Mouse (Mus musculus) left cerebral cortex, adult 11 months (tissue): Measurements from ENCODE around the gene Serpina1d.
"Not testable (repeated sequence)": the region's sequence is repeated elsewhere in the genome, so short reads cannot be mapped to it uniquely, and the experiment has no call there.

Source experiments
- DNase-seq: peaks from one replicate; pipeline ENCODE4 v3.0.0; 2022; ENCODE audit warnings: low spot score

Gene Serpina1d

DNA sequence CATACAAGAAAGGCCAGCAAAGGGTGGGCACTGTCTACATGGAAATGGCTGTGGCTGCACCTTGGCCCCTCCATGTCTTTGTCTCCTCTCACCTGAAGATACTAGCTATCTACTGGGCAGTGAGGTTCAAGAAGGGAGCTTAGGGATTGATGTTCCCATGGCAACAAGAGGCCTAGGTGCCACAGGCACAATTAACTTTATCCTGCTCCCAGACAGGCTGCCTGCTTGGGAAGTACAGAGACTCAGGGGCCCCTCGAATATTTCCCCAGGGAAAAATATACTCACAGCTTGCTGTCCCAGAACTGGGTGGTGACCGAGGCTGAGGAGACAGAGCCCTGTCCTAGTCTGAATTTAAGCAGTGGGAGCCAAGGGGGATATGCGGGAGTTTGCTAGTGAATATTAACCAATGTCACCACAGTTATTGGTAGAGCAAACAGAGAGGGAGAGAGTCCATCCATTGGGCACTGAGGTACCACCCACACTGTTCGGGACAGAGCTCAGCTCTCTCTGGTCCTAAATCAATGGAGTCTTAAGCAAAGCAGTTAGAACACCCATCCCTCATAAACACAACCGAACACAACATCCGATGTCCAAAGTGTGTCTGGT, at the start of gene Serpina1d:
Gene Serpina1d (minus strand): TSS at position 347 of the 606 bp plus-strand sequence.
- not testable (repeated sequence) for DNase-seq

DNA sequence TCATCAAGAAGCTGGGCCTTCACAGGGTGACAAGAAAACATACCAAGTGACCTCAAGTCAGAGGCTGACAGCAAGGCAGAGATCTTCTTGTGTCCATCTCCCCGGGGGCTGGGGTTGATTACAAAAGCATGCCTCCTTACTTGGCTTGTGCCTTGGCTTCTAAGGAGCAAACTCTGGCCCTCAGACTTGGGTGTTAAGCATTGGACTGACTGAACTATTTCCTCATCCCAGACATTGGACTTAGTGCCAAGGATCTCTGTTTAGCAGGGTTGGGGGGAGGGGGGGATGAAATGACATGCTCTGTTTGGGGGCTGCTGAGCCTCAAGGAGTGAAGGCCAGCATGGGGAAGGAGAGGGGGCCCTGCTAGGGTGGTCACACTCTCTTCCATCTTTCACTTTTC, 2.8 kb downstream of the Serpina1d start:
- not testable (repeated sequence) for DNase-seq

DNA sequence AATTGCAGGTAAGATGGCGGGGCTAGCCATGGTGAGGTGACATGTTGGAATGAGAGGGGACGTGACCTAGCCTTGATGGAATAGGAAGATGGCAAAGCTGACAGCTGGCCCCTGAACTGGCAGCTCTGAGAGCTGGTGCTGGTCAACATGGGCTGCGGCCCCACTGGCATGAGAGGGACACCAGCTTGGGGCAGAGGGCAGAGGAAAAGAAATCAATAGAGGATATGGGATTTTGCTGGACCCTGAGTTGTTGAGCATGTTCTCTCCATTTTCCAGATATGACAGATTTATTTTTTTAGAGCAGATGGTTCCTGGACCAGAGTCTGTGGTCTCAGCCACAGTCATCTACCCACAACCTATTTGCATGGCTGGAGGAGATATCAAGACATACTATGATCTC, 10.3 kb downstream of the Serpina1d start:
- DNase-seq = not testable (repeated sequence)

DNA sequence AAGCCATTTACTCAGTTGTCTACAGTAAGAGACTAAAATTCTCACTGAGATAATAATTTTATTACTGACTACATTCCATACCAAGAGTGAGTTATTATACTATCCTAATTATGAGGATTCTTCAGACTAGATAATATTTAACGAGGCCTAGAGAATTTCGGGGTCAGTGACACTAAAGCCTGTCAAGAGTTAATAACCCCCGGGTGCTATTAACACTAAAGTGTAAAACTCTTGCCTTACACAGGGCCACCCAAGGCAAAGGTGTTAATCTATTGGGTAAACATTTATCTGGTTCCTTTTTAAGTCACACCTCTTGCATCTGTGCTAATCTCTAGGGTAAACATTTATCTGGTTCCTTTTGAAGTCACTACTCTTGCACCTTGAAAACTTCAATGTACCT, 13.1 kb downstream of the Serpina1d start:
- DNase-seq = not testable (repeated sequence)

DNA sequence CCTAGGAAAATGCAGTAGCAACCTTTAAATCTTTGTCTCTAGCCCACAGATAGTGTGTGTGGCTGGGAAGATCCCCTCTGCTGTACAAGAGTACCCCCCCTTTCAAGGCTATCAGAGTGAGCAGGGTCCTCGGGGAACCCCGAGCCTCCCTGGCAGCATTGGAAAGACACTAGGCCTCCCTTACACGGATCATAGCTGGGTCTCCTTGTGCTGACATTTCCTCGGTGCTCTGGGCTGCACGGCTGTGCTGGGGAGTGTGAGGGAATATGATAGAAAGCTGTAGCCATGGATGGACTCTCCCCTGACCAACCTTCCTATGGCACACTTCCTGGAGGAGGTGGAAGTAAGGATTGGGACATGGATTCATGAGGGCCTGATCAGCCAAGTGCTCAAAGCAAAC, 27.4 kb downstream of the Serpina1d start:
- DNase-seq = not testable (repeated sequence)

DNA sequence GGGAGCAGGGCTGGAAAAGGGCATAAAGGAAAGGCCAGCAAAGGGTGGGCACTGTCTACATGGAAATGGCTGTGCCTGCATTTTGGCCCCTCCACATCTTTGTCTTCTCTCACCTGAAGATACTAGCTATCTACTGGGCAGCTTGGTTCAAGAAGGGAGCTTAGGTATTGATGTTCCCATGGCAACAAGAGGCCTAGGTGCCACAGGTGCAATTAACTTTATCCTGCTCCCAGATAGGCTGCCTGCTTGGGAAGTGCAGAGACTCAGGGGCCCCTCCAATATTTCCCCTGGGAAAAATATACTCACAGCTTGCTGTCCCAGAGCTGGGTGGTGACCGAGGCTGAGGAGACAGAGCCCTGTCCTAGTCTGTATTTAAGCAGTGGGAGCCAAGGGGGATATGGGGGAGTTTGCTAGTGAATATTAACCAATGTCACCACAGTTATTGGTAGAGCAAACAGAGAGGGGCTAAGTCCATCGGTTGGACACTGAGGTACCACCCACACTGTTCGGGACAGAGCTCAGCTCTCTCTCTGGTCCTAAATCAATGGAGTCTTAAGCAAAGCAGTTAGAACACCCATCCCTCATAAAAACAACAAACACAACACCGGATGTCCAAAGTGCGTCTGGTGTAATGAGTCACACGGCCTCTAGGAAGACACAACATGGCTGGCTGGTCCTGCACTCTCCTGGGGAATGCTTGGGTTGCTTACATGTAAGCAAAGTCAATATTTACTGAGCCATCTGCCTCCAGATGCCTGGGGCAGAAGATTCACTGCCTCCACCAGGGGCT, 35.4 kb downstream of the Serpina1d start:
- not testable (repeated sequence) for DNase-seq

DNA sequence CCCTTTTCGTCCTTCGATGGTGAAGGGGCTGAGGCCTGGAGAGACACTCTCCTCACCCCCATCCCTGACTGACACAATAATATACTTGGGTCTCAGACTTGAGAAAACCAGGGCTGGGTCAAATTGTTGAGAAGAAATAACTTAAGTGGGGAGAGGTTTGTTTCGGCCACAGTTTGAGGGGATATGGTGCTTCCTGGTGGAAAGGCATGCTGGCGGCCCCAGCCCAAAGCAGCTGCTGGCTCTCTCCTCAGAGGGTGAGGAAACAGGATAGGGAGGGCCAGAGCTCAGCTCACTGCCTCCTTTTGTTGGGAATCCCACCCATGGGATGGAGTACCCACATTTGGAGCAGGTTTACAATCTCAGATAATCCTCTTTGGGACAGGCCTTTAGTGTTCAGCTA, 37.8 kb downstream of the Serpina1d start:
- not testable (repeated sequence) for DNase-seq

DNA sequence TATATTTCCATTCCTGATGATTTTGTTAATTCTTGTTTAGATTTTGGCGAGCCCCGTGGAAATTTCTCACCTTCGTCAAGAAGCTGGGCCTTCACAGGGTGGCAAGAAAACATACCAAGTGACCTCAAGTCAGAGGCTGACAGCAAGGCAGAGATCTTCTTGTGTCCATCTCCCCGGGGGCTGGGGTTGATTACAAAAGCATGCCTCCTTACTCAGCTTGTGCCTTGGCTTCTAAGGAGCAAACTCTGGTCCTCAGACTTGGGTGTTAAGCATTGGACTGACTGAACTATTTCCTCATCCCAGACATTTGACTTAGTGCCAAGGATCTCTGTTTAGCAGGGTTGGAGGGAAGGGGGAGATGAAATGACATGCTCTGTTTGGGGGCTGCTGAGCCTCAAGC, 38.3 kb downstream of the Serpina1d start:
- DNase-seq = not testable (repeated sequence)
